Mouse (Mus musculus): Measurements from ENCODE around the gene Gpr45. TPM values are rescaled to one million over a fixed set of nuclear protein-coding genes. Genes with fewer than 3 reads are reported as not detected.
A peak's percentile ranks its signal among the peaks of the same experiment; 100 is the strongest.

Gpr45 gene
- polyA plus RNA-seq, 1 experiment, result not detected

DNA sequence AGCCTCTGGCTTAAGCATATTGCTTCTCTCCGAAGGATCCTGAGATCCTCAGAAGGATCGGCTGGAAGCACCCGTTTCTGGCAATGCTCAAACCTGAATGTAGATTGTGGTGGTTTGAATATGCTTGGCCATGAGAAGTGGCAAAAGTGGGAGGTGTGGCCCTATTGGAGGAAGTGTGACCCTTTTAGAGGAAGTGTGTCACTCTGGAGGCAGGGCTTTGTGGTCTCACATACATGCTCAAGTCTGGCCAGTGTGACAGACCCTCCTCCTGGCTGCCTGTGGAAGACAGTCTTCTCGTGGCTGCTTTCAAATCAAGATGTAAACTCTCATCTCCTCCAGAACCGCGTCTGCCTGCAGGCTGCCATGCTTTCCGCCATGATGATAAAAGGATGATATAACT, 36.0 kb upstream of the Gpr45 start:
- Histone ChIP-seq H3K4me3 (no peak overlapping the region), H3K79me2 (ENCODE audit: control insufficient read depth, insufficient read depth) (no peaks in the 10 kb centered on the region), H3K4me2 (ENCODE audit: low read depth) (no peak overlapping the region), H3ac (ENCODE audit: control insufficient read depth, insufficient read length) (no peak overlapping the region), H3K36me3 (ENCODE audit: control insufficient read depth, insufficient read depth) (no peaks in the 10 kb centered on the region), H3K27me3 (ENCODE audit: control insufficient read depth, insufficient read depth, insufficient read length) (no peaks in the 10 kb centered on the region)
- TF ChIP-seq TCF12 (IDR thresholded peaks at IDR 0.05; ENCODE audit: insufficient read depth, poor library complexity, severe bottlenecking) (no peak), CEBPB (IDR thresholded peaks at IDR 0.05; ENCODE audit: insufficient read depth, poor library complexity, severe bottlenecking) (no peak), POLR2AphosphoS2 (IDR thresholded peaks at IDR 0.05; ENCODE audit: insufficient read length, low read depth) (no peak), MAX (IDR thresholded peaks at IDR 0.05; ENCODE audit: low read depth) (no peak)

DNA sequence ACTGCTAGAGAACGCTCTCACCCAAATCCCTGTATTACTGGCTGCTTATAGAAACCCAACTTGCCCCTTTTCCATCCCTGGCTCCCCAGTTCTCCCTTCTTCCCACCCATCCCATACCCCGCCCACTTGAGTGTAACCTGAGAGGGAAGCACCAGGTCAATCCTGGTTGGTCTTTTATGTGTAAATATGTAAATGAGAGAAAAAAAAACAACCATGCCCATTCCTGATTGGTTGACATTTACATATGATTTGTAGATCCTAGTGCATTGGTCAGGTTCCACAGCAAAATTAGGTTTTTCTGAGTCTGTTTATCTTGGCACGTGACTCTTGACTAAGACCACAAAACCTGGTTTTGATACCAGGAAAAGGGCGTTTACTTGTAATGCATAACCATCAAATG, 34.8 kb upstream of the Gpr45 start:
- TF ChIP-seq USF1 (IDR thresholded peaks at IDR 0.05; ENCODE audit: low read depth) (peak; percentile 26), POLR2A (IDR thresholded peaks at IDR 0.05; ENCODE audit: insufficient read length, low read depth) (no peak), TCF12 (IDR thresholded peaks at IDR 0.05; ENCODE audit: insufficient read depth, poor library complexity, severe bottlenecking) (no peak)
- H3K79me2 ChIP-seq (ENCODE audit: control insufficient read depth, insufficient read depth), result no peaks in the 10 kb centered on the region

DNA sequence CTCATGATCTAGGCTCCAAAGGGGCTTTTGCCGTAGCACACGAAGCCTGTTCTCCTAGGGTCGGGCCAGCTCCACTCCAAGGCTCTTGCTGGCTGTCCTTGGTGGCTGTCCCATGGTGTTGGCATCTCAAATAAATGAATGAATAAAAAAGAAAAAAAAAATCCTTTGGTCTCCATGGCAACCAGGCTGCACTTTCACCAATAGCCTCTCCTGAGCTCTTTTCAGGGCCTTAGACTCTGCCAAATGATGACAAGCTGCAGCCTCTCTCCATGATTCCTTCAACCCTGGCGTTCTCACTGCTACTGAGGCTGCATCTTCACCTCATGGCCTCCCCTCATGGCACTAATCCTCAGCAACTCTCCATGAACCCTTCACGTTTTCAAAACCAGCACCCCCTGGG, 28.7 kb upstream of the Gpr45 start:
- Histone ChIP-seq H3ac (ENCODE audit: control insufficient read depth, insufficient read length) (no peak overlapping the region), H3K4me2 (ENCODE audit: low read depth) (no peak overlapping the region), H3K36me3 (ENCODE audit: control insufficient read depth, insufficient read depth) (no peaks in the 10 kb centered on the region), H3K4me3 (no peak overlapping the region), H3K27me3 (ENCODE audit: control insufficient read depth, insufficient read depth, insufficient read length) (peaks cover 31% of the 10 kb centered on the region), H3K79me2 (ENCODE audit: control insufficient read depth, insufficient read depth) (no peaks in the 10 kb centered on the region)
- TF ChIP-seq CEBPB (IDR thresholded peaks at IDR 0.05; ENCODE audit: insufficient read depth, poor library complexity, severe bottlenecking) (no peak), TCF3 (IDR thresholded peaks at IDR 0.05; ENCODE audit: insufficient read length, low read depth) (no peak), MAX (IDR thresholded peaks at IDR 0.05; ENCODE audit: low read depth) (no peak), TCF12 (IDR thresholded peaks at IDR 0.05; ENCODE audit: insufficient read depth, poor library complexity, severe bottlenecking) (no peak), REST (IDR thresholded peaks at IDR 0.05; ENCODE audit: insufficient read depth, insufficient read length) (no peak), POLR2A (IDR thresholded peaks at IDR 0.05; ENCODE audit: insufficient read length, low read depth) (no peak), POLR2AphosphoS2 (IDR thresholded peaks at IDR 0.05; ENCODE audit: insufficient read length, low read depth) (no peak), SRF (IDR thresholded peaks at IDR 0.05; ENCODE audit: control insufficient read depth, insufficient read length, low read depth) (no peak), MYOG (IDR thresholded peaks at IDR 0.05; ENCODE audit: control insufficient read depth in 1 of 3, insufficient read depth in 1 of 3, insufficient read length in 2 of 3, low read depth in 2 of 3) (no peak), USF1 (IDR thresholded peaks at IDR 0.05; ENCODE audit: low read depth) (no peak), E2F4 (IDR thresholded peaks at IDR 0.05; ENCODE audit: insufficient read depth) (no peak), MYOD1 (IDR thresholded peaks at IDR 0.05; ENCODE audit: control insufficient read depth in 1 of 3, insufficient read length in 2 of 3, low read depth in 2 of 3) (no peak)

More for the DNA sequence above, 34.8 kb upstream of the Gpr45 start:
- Histone ChIP-seq H3K27me3 (ENCODE audit: control insufficient read depth, insufficient read depth, insufficient read length) (peaks cover 9% of the 10 kb centered on the region), H3K4me2 (ENCODE audit: low read depth) (no peak overlapping the region), H3K4me3 (no peak overlapping the region), H3ac (ENCODE audit: control insufficient read depth, insufficient read length) (no peak overlapping the region), H3K36me3 (ENCODE audit: control insufficient read depth, insufficient read depth) (no peaks in the 10 kb centered on the region)

DNA sequence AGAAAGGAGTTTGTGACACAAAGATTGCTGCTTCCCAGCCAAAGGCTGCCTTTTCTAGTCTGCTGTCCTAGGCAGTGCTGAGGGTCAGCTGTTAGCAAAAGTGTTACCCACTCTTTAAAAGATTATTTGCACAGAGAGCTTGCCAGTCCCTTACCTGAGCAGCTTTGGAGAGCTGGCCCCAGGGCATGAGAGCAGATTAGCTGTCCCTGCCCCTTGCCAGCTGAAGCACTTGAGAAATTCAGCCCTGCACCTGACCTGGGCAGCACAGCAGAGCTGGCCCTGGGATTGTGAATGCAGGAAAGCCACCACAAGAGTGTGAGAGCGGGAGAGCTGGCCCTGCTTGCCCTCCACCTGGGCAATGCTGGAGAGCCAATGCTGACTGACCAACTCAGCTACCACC, 19.1 kb upstream of the Gpr45 start:
- H3K27me3 ChIP-seq (ENCODE audit: control insufficient read depth, insufficient read depth, insufficient read length), result peaks cover 13% of the 10 kb centered on the region
- H3K79me2 ChIP-seq (ENCODE audit: control insufficient read depth, insufficient read depth), result no peaks in the 10 kb centered on the region
- no peak overlapping the region for H3ac ChIP-seq (ENCODE audit: control insufficient read depth, insufficient read length)
- no peak overlapping the region for H3K4me2 ChIP-seq (ENCODE audit: low read depth)
- no peak for TF ChIP-seq TCF12 (IDR thresholded peaks at IDR 0.05; ENCODE audit: insufficient read depth, poor library complexity, severe bottlenecking)
- TF ChIP-seq MYOG (IDR thresholded peaks at IDR 0.05; ENCODE audit: control insufficient read depth in 1 of 3, insufficient read depth in 1 of 3, insufficient read length in 2 of 3, low read depth in 2 of 3), result no peak
- TF ChIP-seq POLR2A (IDR thresholded peaks at IDR 0.05; ENCODE audit: insufficient read length, low read depth), result no peak
- TF ChIP-seq TCF3 (IDR thresholded peaks at IDR 0.05; ENCODE audit: insufficient read length, low read depth), result no peak
- no peak for TF ChIP-seq MAX (IDR thresholded peaks at IDR 0.05; ENCODE audit: low read depth)
- no peak for TF ChIP-seq E2F4 (IDR thresholded peaks at IDR 0.05; ENCODE audit: insufficient read depth)
- no peak for TF ChIP-seq USF1 (IDR thresholded peaks at IDR 0.05; ENCODE audit: low read depth)
- no peak for TF ChIP-seq SRF (IDR thresholded peaks at IDR 0.05; ENCODE audit: control insufficient read depth, insufficient read length, low read depth)
- TF ChIP-seq CEBPB (IDR thresholded peaks at IDR 0.05; ENCODE audit: insufficient read depth, poor library complexity, severe bottlenecking), result no peak
- TF ChIP-seq POLR2AphosphoS2 (IDR thresholded peaks at IDR 0.05; ENCODE audit: insufficient read length, low read depth), result no peak
- TF ChIP-seq REST (IDR thresholded peaks at IDR 0.05; ENCODE audit: insufficient read depth, insufficient read length), result no peak
- TF ChIP-seq MYOD1 (IDR thresholded peaks at IDR 0.05; ENCODE audit: control insufficient read depth in 1 of 3, insufficient read length in 2 of 3, low read depth in 2 of 3), result no peak
- H3K36me3 ChIP-seq (ENCODE audit: control insufficient read depth, insufficient read depth), result no peaks in the 10 kb centered on the region
- no peak overlapping the region for H3K4me3 ChIP-seq

DNA sequence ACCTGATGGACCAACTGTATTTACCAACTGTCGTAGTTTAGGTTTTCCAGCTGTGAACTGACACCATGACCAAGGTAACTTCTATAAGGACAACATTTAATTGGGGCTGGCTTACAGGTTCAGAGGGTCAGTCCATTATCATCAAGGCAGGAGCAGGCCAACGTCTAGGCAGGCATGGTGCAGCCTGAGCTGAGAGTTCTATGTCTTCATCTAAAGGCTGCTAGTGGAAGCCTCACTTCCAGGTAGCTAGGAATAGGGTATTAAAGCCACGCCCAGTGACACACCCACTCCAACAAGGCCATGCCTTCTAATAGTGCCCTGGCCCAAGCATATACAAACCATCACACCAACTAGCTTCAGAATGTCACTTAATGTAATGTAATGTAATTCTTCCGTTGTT, 4.2 kb upstream of the Gpr45 start:
- Histone ChIP-seq H3K4me3 (no peak overlapping the region), H3ac (ENCODE audit: control insufficient read depth, insufficient read length) (no peak overlapping the region), H3K36me3 (ENCODE audit: control insufficient read depth, insufficient read depth) (no peaks in the 10 kb centered on the region), H3K79me2 (ENCODE audit: control insufficient read depth, insufficient read depth) (no peaks in the 10 kb centered on the region), H3K27me3 (ENCODE audit: control insufficient read depth, insufficient read depth, insufficient read length) (peaks cover 24% of the 10 kb centered on the region), H3K4me2 (ENCODE audit: low read depth) (no peak overlapping the region)
- TF ChIP-seq MYOD1 (IDR thresholded peaks at IDR 0.05; ENCODE audit: control insufficient read depth in 1 of 3, insufficient read length in 2 of 3, low read depth in 2 of 3) (no peak), USF1 (IDR thresholded peaks at IDR 0.05; ENCODE audit: low read depth) (no peak), TCF12 (IDR thresholded peaks at IDR 0.05; ENCODE audit: insufficient read depth, poor library complexity, severe bottlenecking) (no peak), E2F4 (IDR thresholded peaks at IDR 0.05; ENCODE audit: insufficient read depth) (no peak), SRF (IDR thresholded peaks at IDR 0.05; ENCODE audit: control insufficient read depth, insufficient read length, low read depth) (no peak), CEBPB (IDR thresholded peaks at IDR 0.05; ENCODE audit: insufficient read depth, poor library complexity, severe bottlenecking) (no peak), POLR2AphosphoS2 (IDR thresholded peaks at IDR 0.05; ENCODE audit: insufficient read length, low read depth) (no peak), MAX (IDR thresholded peaks at IDR 0.05; ENCODE audit: low read depth) (no peak), MYOG (IDR thresholded peaks at IDR 0.05; ENCODE audit: control insufficient read depth in 1 of 3, insufficient read depth in 1 of 3, insufficient read length in 2 of 3, low read depth in 2 of 3) (no peak)

Measured in myocyte (in vitro differentiated cells).